Mouse (Mus musculus) testis, adult 2 months (tissue): ENCODE measurements around the gene Stx3. TPM values are rescaled to one million over a fixed set of nuclear protein-coding genes. Genes with fewer than 3 reads are reported as not detected.

ENCODE experiments used
- H3K27ac ChIP-seq: fragments of 200-500 bp; 2 replicates; pipeline ENCODE4 v1.5.1; 2012; ENCODE audit warnings: low read depth, low read length; ENCODE audit not compliant: control insufficient read depth, insufficient read depth
- H3K27me3 ChIP-seq: fragments of 200-500 bp; 2 replicates; pipeline ENCODE4 v1.6.1; 2012; ENCODE audit warnings: mild to moderate bottlenecking, low read length, moderate library complexity; ENCODE audit not compliant: control insufficient read depth, insufficient read depth
- H3K36me3 ChIP-seq: fragments of 200-500 bp; 2 replicates; pipeline ENCODE4 v1.6.1; 2012; ENCODE audit warnings: mild to moderate bottlenecking, low read length; ENCODE audit not compliant: control insufficient read depth, insufficient read depth
- H3K4me1 ChIP-seq: fragments of 200-500 bp; 2 replicates; pipeline ENCODE4 v1.6.1; 2012; ENCODE audit warnings: low read length; ENCODE audit not compliant: control insufficient read depth, insufficient read depth
- H3K4me3 ChIP-seq: fragments of 200-500 bp; 2 replicates; pipeline ENCODE4 v1.5.1; 2012; ENCODE audit warnings: low read depth, mild to moderate bottlenecking, low read length, moderate library complexity, mixed read lengths; ENCODE audit not compliant: control insufficient read depth
- CTCF ChIP-seq: fragments of 200-500 bp; IDR thresholded peaks from 2 replicates; pipeline ENCODE4 v1.5.1; 2012; ENCODE audit warnings: low read depth, mild to moderate bottlenecking, inconsistent platforms, low read length, moderate library complexity; ENCODE audit not compliant: control insufficient read depth, insufficient read depth, insufficient replicate concordance
- POLR2A ChIP-seq: fragments of 200-500 bp; IDR thresholded peaks from 2 replicates; pipeline ENCODE4 v1.6.1; 2012; ENCODE audit warnings: low read depth, mild to moderate bottlenecking, inconsistent platforms, low read length, moderate library complexity; ENCODE audit not compliant: control insufficient read depth
- polyA plus RNA-seq: library from polyadenylated mRNA; depleted of rRNA; stranded (reverse); fragments of >200 nt; gene quantifications from 2 replicates; pipeline ENCODE4 v1.2.3, GENCODE M21; 2012; rRNA removed

The Stx3 gene
- 0.61 and 0.87 TPM in 2 replicates for polyA plus RNA-seq

DNA sequence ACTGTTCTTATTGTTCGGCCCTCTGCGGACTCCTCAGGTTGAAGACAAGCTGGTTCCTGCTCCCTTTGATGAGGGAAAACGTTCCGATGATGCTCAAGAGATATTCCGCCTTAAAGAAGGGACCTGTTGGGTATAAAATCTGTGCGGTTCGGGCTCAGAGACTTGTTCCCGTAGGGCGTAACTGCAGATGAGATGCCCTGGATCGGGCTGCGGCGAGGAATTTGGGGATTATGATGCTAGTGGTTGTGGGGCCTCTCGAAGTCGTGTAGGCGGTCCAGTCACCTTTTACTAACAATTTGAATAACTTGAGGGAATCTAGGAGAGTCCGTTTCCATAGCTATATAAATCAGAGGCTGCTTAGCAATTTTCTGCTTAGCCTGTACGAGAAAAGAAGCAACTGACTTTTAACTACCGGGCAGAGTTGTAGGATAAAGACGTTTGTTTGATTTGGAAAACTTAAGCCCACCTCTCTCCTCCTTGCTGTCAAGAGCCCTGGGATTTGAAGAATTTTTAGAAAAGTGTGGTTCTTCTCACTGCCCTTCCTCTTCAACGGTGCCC is at the start of gene Stx3:
Gene Stx3, minus strand, starts transcription at position 261 of the 558 bp plus-strand sequence.
- TF ChIP-seq CTCF = no peak
- TF ChIP-seq POLR2A = no peak
- H3K27me3 ChIP-seq = peaks cover 2% of the 10 kb centered on the region; the same call in 1 of the 2 replicates
- peaks cover 5% of the 10 kb centered on the region for H3K4me1 ChIP-seq
- peak within 1 kb of the TSS; percentile 54 for H3K4me3 ChIP-seq
- no peaks in the 10 kb centered on the region for H3K36me3 ChIP-seq
- H3K27ac ChIP-seq = no peak within 1 kb of the TSS

DNA sequence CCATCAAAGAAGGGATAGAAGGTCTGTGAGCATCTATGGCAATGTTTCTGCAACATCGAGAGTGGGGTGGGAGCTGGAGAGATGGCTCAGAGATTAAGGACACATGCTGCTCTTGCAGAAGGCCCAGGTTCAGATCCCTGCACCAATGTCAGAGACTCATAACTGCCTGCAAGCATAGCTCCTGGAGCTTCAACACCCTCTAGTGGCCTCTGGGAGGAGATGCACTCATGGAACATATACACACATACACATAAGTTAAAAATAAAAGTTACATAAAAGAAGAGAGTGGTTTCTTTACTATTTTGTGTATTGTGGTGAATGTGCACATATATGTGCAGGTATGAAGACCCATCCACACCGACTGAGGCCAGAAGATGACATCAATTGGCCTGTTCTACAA is 48.6 kb upstream of the Stx3 start:
- H3K27me3 ChIP-seq = no peaks in the 10 kb centered on the region
- peaks cover 3% of the 10 kb centered on the region for H3K4me1 ChIP-seq
- H3K4me3 ChIP-seq = no peak overlapping the region
- TF ChIP-seq POLR2A (no peak), CTCF (peak; percentile 6; the same call in 1 of the 2 replicates)
- H3K36me3 ChIP-seq = no peaks in the 10 kb centered on the region
- no peak overlapping the region for H3K27ac ChIP-seq

DNA sequence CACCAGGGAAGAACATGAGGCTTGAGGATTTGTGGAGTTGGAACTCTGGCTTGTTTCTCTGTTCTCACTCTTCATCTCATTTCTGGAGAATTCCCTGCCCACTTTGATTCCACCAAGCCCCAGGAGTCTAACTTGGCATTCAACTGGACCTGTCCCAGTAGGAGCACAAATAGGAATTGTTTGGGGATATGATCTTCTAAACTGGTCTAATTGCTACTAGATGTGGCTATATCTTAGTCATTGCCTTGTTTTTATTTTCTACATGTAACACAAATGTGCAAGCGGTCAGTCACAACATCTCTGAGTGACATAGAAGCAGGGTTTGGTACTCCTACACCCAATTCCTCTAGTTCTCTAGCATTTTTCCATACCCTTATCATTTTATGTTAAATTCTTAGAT is 41.8 kb upstream of the Stx3 start, which contains the start of gene Olfr1418:
Gene Olfr1418, minus strand, starts transcription at position 101 of the 400 bp plus-strand sequence.
- H3K4me1 ChIP-seq = no peaks in the 10 kb centered on the region
- no peak within 1 kb of the TSS for H3K4me3 ChIP-seq
- no peaks in the 10 kb centered on the region for H3K27me3 ChIP-seq
- no peak within 1 kb of the TSS for H3K27ac ChIP-seq
- no peaks in the 10 kb centered on the region for H3K36me3 ChIP-seq
- TF ChIP-seq CTCF = no peak
- TF ChIP-seq POLR2A = no peak

DNA sequence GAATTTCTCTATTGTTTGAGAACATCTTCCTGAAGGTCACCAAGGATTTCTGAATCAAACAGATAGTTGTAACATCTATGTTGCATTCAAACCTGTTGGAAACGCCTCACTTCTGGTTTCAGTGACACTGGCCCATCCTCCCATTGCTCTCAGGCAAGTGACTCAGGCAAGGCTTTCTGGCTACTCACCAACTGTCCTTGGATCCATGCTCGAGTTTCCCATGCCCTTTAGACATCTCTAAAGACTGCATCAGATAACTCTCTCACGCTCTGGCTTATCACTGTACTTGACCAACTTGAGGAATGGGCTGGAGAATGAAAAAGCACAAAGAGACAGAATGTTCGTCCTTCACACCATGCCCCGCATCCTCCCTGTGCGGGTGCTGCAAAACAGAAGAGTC is 37.3 kb upstream of the Stx3 start:
- no peak overlapping the region for H3K27ac ChIP-seq
- no peaks in the 10 kb centered on the region for H3K36me3 ChIP-seq
- H3K4me3 ChIP-seq = no peak overlapping the region
- no peaks in the 10 kb centered on the region for H3K4me1 ChIP-seq
- TF ChIP-seq POLR2A = no peak
- no peak for TF ChIP-seq CTCF
- no peaks in the 10 kb centered on the region for H3K27me3 ChIP-seq

DNA sequence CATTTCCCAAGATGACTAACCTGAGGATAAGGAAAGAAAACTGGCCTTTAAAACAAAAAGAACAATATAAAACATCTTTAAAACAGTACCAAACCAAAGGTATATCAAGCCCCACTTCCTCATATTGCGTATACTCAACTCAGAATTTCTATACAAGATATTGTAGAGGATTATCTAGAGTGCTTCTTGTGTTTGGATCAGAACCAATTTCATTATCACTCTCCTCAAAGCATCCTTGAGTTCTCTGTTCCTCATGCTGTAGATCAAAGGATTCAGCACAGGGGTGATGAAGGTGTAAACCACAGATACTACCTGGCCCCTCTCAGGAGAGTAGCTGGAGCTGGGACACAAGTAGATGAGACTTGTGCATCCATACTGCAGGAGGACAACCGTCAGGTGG is 35.6 kb upstream of the Stx3 start:
- Histone ChIP-seq H3K27me3 (no peaks in the 10 kb centered on the region), H3K36me3 (no peaks in the 10 kb centered on the region), H3K27ac (no peak overlapping the region), H3K4me3 (no peak overlapping the region), H3K4me1 (no peaks in the 10 kb centered on the region)
- TF ChIP-seq CTCF = no peak

DNA sequence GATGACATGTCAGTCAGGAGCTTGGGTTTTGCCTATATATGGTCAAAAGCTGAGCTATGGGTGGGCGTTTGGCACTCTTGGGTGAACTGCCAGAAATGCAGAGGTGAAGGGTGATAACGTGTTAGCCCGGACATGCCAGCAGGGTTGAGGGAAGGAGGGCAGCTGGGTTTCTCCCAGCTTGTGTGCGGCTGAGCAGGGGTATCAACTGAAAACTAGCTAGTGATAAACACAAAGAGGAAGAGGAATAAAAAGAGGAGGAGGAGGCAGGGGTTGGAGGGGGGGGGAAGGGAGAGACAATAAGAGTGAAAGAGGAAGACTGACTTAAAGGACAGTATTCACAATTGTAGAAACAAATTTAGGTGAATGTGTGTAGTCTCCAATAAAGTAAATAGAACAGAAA is 33.4 kb upstream of the Stx3 start:
- Histone ChIP-seq H3K36me3 (no peaks in the 10 kb centered on the region), H3K4me1 (no peaks in the 10 kb centered on the region), H3K27ac (no peak overlapping the region), H3K27me3 (no peaks in the 10 kb centered on the region), H3K4me3 (no peak overlapping the region)
- TF ChIP-seq CTCF (no peak), POLR2A (no peak)

- H3K27ac ChIP-seq = no peak overlapping the region
- H3K36me3 ChIP-seq = no peaks in the 10 kb centered on the region
- H3K4me1 ChIP-seq = no peaks in the 10 kb centered on the region
- no peaks in the 10 kb centered on the region for H3K27me3 ChIP-seq
- TF ChIP-seq POLR2A = no peak
- no peak for TF ChIP-seq CTCF
- no peak overlapping the region for H3K4me3 ChIP-seq
Measured at GRCm38 (mm10) chr19:11846333-11846732, 27.1 kb upstream of the Stx3 start.
